Mouse (Mus musculus) left cerebral cortex, postnatal 4 days (tissue): ENCODE data around the gene Spty2d1. TPM values are rescaled to one million over a fixed set of nuclear protein-coding genes. Genes with fewer than 3 reads are reported as not detected.
A peak's percentile ranks its signal among the peaks of the same experiment; 100 is the strongest.
"Not testable (repeated sequence)": the region's sequence is repeated elsewhere in the genome, so short reads cannot be mapped to it uniquely, and the experiment has no call there.

Source experiments
- DNase-seq: peaks from one replicate; pipeline ENCODE4 v3.0.0-alpha.2; 2022
- intact Hi-C: fragments of 180-260 bp; cut with DNase I; formaldehyde crosslinking; loops from one replicate; pipeline ENCODE4 v1.15.1; 2025
- total RNA-seq, 2 experiments: library from RNA; stranded (reverse); gene quantifications; 2 replicates each; pipeline ENCODE4 v1.2.3; 2021

Gene Spty2d1
- total RNA-seq, 2 experiments from 2014 or later = 7.8 to 9.0 TPM

DNA sequence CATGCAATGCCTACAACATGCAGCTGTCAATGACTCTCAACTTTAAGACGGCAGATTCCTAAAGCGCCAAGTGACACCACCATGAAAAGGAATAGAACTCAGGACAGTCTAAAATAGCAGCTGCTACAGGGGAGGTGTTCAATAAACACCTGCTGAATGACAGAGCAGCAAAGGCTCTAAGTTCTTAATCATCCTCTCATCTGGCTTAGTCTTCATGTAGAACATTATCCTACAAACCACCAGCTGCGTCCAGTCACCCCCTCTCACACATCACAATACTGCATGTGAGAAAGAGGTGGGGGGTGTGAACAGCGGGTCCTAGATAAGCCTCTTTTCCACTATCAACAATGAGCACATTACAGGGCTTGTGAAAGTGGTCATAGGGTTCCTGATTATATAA, 11.2 kb downstream of the Spty2d1 start:
- no peak for DNase-seq
- intact Hi-C loops = no loop called here

DNA sequence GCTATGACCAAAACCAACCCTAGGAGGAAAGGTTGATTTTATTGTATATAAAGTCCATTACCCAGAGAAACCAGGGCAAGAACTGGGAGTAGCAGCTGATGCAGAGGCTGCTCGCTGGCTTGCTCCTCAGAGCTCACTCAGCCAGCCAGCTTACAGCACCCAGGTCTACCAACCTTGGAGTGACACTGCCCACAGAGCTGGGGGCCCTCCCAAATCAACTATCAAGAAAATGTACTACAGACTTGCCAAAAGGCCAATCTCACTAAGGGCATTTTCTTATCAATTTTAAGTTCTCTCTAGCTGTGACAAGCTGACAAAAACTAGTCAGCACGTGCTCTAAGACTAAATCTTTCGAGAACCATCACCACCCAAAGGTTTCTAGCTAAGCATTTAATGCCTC, 12.7 kb downstream of the Spty2d1 start:
- intact Hi-C loops = no loop called here

DNA sequence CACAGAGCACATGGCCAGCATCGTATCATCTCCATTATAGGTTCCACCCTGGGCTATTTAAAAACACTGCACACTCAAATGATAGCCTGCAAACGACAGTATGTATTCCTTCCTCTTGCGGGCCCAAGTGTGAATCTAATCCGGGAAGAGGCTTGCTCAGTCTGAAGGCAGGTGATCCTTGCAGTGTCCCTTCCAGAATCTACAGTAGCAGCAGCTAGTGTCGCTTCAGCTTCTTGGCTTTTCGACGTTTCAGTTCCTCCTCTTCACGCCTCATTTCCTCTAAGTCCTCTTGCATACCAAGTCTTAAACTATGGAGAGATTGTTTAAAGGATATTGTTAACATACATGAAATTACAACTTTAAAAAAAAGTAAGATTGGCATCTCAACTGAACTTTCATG, 15.1 kb downstream of the Spty2d1 start:
- intact Hi-C loops = no loop called here
- no peak for DNase-seq

More for the DNA sequence above, 12.7 kb downstream of the Spty2d1 start:
- DNase-seq = no peak

DNA sequence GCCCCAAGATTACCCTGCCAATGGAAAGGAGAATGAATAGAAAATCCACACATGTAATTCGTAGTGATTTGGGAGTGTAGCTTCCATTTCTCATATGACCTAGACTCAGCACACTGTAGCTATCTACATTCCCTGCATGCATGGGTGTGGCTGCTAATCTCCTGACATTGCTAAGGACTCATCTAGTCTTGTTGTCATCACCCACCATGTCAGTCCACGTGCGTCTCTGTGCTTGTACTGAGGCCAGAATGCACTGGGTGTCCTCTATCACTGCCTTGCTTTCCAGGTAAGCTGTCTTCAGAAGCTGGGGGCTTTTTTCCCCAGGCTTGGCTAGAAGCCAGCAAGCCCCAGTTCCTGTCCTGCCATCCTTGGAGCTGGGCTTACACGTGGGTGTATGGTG, 18.8 kb downstream of the Spty2d1 start:
- intact Hi-C loops, DNase-seq: not testable (repeated sequence)

DNA sequence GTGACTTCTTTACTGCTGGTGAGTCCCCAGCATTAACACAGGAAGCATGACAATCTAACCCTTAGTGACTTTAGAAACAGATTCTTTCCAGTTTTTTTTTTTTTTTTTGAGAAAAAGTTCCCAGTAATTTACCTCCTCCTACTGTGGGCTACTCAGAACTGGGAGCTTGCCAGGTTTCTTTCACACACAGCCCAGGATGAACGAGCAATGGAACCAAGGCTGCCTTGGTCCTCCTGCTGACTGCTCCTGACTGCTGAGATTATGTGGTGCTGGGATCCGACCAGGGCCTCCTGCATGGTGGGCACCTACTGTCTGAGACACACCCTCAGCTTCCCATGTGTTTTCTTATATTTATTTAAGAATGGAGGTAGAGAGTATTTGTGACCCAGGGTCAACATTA, 21.1 kb downstream of the Spty2d1 start:
- intact Hi-C loops = no loop called here
- DNase-seq = no peak

DNA sequence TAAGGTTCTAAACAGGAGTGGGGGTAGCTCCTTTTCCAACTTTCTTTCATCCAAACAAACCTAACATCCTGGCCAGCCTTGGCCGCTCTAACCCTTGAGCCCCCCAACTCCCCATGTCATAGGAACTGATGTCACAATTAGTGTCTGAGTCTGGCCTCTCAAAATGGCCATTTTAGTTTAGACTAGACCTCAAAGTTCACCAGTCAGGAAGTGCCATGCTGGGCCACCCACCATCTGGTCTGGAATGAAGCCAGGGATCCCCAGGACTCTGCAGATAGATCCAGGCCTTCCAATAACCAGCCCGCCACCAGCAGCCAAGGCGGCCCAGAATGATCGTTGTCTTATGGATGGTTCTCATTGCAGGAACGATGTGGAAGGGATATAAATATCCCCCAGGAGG, 21.6 kb downstream of the Spty2d1 start:
- intact Hi-C loops = no loop called here
- DNase-seq = peak; percentile 77

DNA sequence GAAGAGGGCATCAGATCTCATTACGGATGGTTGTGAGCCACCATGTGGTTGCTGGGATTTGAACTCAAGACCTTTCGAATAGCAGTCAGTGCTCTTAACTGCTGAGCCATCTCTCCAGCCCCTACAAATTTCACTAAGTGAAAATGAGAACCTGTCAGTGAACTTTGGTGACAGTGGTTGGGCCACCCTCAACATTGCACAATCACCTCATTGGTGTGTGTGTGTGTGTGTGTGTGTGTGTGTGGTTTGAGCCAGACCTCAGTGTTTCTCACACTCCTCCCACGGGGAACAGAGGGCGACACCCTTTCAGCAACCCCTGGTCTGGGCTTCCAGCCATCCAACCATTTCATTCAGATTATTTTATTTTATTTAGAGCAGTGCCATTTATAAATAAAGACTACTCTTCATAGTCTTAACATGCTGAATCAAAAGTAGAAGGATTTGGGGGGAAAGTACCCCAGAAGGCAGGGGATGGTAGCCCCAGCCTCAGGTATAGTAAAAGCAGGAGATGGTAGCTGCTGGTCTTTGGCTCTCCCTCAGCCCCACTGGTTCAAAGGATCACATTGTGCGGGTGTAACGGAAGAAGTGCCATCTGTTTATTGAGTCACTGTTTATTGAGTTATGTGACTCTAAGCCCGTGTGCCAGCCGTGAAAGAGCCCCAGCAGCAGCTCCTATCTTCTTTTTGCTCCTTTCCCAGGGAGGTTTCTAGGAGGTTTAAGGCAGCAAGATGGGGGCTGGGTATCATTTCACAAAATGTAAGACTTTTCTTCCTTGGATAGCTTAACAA, 22.3 kb downstream of the Spty2d1 start:
- peak; percentile 22 for DNase-seq
- intact Hi-C loops = no loop called here

DNA sequence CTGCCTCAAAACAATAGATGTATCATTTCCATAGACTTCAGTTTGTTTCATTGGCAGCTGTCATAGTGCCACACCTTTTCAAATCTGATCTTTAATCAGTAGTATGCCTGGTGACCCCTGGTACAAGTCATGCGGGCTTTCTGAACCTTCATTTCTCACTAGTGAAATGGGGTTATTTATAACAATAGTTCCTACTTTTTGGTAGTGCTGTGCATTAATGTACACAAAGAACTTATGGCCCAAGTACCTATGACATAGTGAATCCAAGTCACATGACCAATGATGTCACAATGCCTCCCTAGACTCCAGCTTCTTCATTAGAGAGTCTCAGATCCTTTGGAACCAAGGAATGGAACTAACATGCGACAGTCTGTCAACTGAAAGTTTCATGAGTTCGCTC, 24.9 kb downstream of the Spty2d1 start, which contains the start of gene Gm9999:
Gene Gm9999, plus strand, starts transcription at position 301 of the 400 bp plus-strand sequence.
- DNase-seq = no peak
- intact Hi-C loops = no loop called here

DNA sequence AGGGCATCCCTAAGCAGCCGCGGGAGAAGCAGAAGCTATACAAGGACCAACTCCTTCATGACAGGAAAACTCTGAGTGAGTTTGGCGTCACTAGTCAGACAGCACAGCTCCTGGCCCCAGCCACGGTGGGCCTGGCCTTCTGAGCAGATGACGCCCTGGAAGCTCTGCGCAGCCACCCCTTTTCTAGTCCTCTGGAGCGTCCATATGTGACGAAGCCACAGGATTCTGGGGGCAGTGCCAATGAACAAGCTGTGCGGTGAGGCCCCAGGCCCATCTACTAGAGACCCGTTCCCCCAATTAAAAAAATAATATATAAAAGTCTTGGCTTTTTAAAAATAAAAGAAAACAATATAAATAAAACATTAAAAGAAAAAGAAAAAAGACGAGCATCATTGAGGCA, 32.8 kb downstream of the Spty2d1 start:
- DNase-seq = peak; percentile 42
- intact Hi-C loops = no loop called here

DNA sequence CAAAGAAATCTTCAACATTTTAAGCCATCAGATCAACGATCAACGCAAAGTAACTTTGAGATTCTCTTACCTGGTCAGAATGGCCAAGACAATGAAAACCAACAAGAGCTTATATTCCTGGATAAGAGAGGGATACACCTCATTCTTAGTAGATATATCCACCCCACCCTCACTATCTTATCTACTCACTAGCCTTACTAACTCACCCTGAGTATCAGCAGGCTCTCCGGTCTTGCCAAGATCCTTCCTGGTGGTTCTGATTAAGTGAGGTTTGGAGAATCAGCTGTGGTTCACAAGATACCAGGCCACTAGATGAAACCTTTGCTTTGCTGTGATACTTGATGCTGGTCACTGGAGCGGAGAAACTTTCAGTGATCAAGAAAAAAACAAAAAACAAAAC, 33.6 kb downstream of the Spty2d1 start:
- no peak for DNase-seq
- intact Hi-C loops = no loop called here

DNA sequence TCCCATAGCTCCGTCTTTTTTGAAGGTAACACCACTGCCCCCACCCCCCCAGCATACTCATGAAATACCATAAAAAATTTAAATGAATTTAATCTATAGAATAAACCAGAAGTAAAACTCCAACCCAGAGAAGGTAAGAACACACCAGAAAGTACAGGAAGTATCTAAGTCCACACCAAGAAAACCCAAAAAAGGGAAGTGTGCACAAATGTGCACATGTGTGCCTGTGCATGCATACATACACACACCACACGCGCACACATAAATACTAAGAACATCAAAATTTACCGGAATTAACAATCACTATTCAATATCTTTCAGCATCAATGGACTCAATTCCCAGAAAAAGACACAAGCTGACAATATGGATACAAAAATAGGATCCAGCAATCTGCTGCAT, 38.3 kb downstream of the Spty2d1 start:
- intact Hi-C loops = no loop called here
- no peak for DNase-seq

DNA sequence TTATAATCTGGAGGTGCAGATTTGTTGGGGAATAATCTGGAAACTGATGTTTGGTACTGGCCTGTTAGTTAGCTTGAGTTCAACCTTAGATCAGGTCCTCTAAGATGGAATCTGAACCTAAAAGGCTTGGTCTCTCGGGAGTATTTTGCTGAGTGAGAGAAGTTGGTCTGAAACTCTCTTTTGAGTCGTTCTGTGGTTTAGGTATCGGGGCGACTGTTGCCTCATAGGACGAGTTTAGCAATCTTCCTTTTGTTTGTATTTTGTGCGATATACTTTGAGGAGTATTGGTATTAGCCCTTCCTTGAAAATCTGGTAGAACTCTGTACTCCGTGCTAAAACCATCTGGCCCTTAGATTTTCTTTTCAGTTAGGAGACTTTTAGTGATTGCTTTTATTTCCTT, 44.1 kb downstream of the Spty2d1 start:
- no peak for DNase-seq
- intact Hi-C loops = loop anchor here (5.0 kb wide), 1 partner anchor 43 kb away; the partner anchor contains the start of gene Spty2d1

DNA sequence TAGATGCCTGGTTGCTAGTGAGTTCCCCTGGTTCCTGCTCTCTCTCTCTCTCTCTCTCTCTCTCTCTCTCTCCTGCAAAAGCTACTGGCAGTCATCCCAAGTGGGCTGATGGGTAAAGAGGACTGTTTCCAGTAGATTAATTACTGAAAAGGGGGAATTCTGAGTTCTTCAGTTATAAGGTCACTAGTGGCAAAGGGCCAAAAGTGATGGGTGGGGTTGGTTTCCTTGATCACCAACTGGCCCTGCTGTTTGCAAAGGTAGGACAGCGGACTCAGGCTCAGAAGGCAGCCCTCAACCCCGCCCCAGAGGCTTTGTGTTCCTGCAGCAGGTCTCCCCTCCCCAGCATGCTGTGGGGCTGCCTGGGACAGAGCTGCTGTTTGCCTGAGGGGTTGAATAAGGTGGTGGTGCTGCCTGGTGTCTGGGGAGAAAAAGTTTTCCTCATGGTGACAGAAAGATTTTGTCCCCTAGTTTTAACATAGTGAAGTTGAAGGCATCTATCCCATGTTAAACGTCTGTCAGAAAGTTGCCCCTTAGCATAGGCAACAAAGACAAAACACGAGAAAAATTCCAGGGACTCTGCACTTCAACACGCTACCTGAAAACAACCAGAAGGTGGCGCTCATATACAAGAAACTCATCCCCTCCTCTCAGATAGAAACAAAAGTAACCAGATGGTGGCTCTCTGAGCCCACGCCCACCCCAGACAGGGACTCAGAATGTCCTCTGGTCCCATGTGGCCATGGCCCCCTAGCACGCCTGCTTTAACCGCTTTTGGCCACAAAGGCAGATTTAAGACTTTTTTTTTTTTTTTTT, 45.2 kb downstream of the Spty2d1 start:
- intact Hi-C loops = loop anchor here (2.0 to 5.0 kb wide), 2 partner anchors 44 to 186 kb away; partner anchors contain the start of gene Spty2d1
- peak; percentile 81 for DNase-seq

DNA sequence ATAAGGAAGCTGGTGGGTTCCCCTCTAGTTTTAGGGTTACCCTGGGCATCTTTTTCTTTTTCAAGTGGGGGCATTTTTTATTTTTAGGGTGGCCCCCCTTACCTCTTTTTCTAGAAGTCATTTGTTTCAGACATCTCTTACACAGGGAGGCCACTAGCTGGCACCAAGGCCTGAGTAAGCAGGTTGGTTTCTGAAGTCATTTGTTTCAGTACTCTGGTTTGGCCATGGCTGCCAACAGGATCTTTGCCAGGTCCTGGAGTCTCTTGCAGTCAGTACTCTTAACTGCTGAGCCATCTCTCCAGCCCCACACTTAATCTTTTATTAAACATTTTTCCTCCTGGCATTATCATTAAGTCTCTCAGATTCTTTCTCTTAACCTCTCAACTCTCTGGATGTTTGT, 46.1 kb downstream of the Spty2d1 start:
- DNase-seq = peak; percentile 57
- intact Hi-C loops = loop anchor here (2.0 to 5.0 kb wide), 2 partner anchors 45 to 187 kb away; partner anchors contain the start of gene Spty2d1

DNA sequence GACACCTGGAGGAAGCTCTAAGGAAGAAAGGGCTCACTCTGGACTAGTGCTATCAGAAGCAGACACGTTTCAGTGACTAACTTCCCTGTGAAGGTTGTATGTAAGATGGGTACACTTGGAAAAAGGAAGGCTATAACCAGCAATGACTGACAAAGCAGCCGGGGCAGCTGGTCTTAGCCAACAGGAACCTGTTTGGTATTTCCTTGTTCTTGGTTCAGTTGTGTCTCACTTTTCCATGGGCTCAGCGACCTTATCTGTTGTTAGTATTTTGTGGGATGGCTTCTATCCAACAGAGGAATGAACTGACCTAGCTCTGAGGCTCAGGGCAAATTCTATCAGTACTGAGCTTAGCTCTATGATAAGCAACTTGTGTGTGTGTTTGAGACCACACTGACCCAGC, 47.2 kb downstream of the Spty2d1 start:
- no peak for DNase-seq
- intact Hi-C loops = loop anchor here (5.0 kb wide), 1 partner anchor 46 kb away; the partner anchor contains the start of gene Spty2d1

DNA sequence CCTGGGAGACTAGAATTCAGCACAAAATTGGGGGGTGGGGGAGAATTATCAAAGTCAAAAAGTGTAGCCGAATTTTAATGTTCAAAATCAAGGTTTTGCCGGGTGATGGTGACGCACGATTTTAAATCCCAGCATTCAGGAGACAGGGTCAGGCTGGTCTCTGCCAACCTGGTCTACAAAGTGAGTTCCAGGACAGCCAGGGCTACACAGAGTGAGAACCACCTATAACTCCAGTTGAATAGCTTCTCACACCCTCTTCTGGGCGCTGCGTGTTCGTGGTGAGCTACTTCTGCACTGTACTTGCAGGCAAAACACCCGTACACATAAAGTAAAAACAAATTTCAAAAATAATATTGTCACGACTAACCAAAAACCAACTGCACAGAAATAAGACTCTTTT, 49.4 kb downstream of the Spty2d1 start:
- intact Hi-C loops = no loop called here
- no peak for DNase-seq

DNA sequence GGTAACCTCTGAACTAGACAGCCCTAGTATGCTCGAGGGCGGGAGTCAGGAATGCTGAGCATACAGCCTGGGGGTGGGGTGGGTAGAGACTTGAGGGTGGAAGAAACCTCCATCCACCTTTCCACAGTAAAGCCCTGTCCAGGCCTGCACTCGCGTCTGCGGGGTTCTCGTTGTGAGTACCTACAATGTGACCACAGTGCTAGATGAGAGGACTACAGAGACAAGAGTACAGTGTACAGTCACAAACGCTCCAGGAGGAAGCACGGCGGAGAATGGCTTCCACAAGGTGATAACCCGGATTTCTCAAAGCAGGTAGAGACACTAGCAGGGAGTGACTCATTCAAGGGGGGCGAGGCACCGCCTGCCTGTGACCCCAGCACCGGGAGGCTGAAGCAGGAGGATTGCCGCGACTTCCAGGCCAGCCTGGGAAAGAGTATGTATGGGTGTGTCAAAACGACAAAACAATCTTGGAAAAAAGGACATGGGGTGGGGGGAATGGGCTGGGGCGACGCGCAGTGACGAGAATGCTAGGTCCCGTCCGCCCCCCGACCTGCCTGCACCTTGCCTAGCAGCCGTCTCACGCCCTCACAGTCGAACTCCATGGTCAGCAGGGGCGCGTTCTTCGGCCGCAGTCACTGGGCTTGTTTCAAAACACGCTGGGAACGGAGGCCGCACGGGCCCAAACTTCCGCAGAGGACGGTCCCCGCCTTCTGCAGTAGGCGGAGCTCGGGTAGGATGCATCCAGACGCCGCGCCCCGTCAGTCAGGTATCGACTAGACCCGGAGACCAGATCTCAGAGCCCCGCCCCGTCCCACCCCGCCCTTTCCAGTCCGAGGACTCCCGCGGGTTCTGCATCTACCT, 50.1 kb downstream of the Spty2d1 start, which contains the start of gene Uevld:
Gene Uevld, minus strand, starts transcription at position 697 of the 861 bp plus-strand sequence.
- intact Hi-C loops = no loop called here
- DNase-seq = peak; percentile 96
